Mouse (Mus musculus) cerebellum, postnatal 14 days (tissue): ENCODE measurements around the gene Rrp7a.
A peak's percentile ranks its signal among the peaks of the same experiment; 100 is the strongest.

Experiments used
- DNase-seq, 2 experiments: peaks; one replicate each; pipeline ENCODE4 v3.0.0; 2021; ENCODE audit warnings: mixed read lengths in 2 of 2

Gene Rrp7a

GRCm38 (mm10) chr15:83111874-83112273 is 10.7 kb downstream of the Rrp7a start:
- DNase-seq, result no peak

- no peak for DNase-seq
Measured at GRCm38 (mm10) chr15:83111290-83111689, 11.3 kb downstream of the Rrp7a start.

- no peak for DNase-seq
Measured at GRCm38 (mm10) chr15:83107814-83108213, 14.8 kb downstream of the Rrp7a start.

GRCm38 (mm10) chr15:83106426-83106825 is 16.2 kb downstream of the Rrp7a start:
- DNase-seq, result no peak

- no peak for DNase-seq
Measured at GRCm38 (mm10) chr15:83103111-83103510, 19.5 kb downstream of the Rrp7a start.

- no peak for DNase-seq
Measured at GRCm38 (mm10) chr15:83100332-83100662, 22.3 kb downstream of the Rrp7a start.

GRCm38 (mm10) chr15:83099533-83100331 is 22.9 kb downstream of the Rrp7a start:
- DNase-seq, result peak; percentile 40 to 52

- DNase-seq, result no peak
Measured at GRCm38 (mm10) chr15:83095950-83096349, 26.7 kb downstream of the Rrp7a start.

- DNase-seq, result no peak
Measured at GRCm38 (mm10) chr15:83093687-83094086, 28.9 kb downstream of the Rrp7a start.

- DNase-seq, result no peak
Measured at GRCm38 (mm10) chr15:83090874-83091273, 31.7 kb downstream of the Rrp7a start.

GRCm38 (mm10) chr15:83089429-83089605 is 33.3 kb downstream of the Rrp7a start, which contains the start of gene Serhl:
Serhl (plus strand) TSS chr15:83089506.
- no peak for DNase-seq

- peak; percentile 30 to 34 for DNase-seq
Measured at GRCm38 (mm10) chr15:83088495-83089428, 33.8 kb downstream of the Rrp7a start.

GRCm38 (mm10) chr15:83086636-83087328 is 35.8 kb downstream of the Rrp7a start:
- no peak for DNase-seq

GRCm38 (mm10) chr15:83085901-83086300 is 36.7 kb downstream of the Rrp7a start:
- peak; percentile 28 to 61 for DNase-seq

GRCm38 (mm10) chr15:83084022-83084640 is 38.5 kb downstream of the Rrp7a start:
- peak in 1 of 2 experiments; percentile 18 for DNase-seq

- no peak for DNase-seq
Measured at GRCm38 (mm10) chr15:83083530-83083929, 39.1 kb downstream of the Rrp7a start.

GRCm38 (mm10) chr15:83075607-83076525 is 46.7 kb downstream of the Rrp7a start:
- no peak for DNase-seq

GRCm38 (mm10) chr15:83074179-83074578 is 48.4 kb downstream of the Rrp7a start:
- DNase-seq, result peak; percentile 30 to 54

- DNase-seq, result no peak
Measured at GRCm38 (mm10) chr15:83071752-83072151, 50.8 kb downstream of the Rrp7a start.

GRCm38 (mm10) chr15:83070942-83071341 is 51.7 kb downstream of the Rrp7a start:
- no peak for DNase-seq

GRCm38 (mm10) chr15:83068270-83068669 is 54.3 kb downstream of the Rrp7a start:
- DNase-seq, result no peak

GRCm38 (mm10) chr15:83065543-83065942 is 57.1 kb downstream of the Rrp7a start:
- peak; percentile 86 to 89 for DNase-seq
